Mouse (Mus musculus) ZHBTc4 (cell line): ENCODE measurements around the gene Prorsd1.
"Not testable (repeated sequence)": the region's sequence is repeated elsewhere in the genome, so short reads cannot be mapped to it uniquely, and the experiment has no call there.

Experiments
- DNase-seq: peaks from one replicate; pipeline ENCODE4 v3.0.0-alpha.2; 2011; ENCODE audit warnings: low read depth, low spot score

Prorsd1 gene

DNA sequence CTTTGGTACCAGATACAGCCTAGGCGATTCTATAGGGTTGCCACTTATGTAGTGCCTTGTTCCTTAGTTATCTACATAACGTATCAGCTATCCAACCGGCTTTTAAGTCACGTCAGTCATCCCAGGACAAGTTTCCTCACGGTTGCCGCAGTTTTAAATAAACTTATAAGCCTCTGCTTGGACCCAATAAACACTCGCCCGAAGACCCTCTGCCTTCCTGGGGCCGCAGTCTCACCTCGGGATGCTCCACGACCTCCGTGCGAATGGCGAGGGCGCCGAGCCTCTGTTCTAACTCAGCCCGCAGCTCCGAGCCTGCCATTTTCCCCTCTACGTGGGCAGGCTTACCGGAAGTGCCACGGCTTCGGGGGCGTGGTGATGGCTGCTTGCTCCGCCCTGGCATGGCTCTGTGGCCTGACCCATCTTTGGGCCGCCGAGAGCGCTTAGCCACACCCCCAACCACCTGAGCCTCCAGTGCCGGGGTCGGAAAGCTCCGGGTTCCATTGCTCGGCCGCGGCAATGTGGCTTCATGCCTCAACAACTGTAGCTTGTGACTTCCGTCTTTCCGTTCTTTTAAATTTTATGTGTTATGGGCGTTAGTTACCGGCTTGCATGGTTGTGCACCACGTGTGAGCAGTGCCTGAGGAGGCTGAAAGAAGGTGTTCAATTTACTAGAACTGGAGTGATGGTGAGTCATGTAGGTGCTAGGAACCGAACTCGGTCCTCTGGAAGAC, at the start of gene Prorsd1:
TSS of gene Prorsd1 (minus strand) at position 352 of the 731 bp plus-strand sequence.
- DNase-seq: peak; percentile 98

DNA sequence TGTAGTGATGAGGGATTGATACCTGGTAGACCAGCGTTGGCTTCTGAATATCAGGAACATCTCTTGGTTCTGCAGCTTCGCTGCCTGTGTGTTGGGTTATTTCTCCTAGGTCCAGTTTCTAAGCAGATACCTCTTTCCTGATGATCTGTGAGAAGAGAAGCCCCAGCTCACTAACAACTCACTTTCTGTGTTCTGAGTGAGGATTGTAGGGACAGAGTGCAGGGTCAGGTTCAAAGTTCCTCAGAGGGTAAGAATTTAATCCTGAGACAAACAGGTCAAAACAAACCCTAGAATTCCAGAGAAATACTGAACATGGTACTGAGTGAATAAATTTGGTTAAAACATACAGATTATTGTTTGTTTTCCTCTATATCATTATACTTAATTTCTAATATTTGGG, 48.6 kb upstream of the Prorsd1 start:
- DNase-seq: no peak

DNA sequence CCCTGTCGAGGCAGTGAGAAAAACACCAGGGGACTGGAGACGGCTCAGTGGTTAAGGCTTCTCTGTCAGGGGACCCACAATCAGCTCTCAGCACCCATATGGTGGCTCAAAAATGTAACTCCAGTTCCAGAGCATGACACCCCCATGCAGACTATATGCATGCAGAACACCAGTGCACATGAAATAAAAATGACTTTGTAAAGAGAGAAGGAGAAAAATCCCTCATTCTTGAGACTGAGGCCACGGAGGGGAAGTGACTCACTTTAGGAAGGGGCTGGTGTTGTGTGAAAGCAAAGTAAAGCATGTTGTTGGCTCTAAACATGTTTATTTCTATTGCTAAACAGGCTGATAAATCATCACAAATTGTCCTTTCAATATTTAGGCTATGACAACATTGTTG, 46.2 kb upstream of the Prorsd1 start:
- DNase-seq: no peak

DNA sequence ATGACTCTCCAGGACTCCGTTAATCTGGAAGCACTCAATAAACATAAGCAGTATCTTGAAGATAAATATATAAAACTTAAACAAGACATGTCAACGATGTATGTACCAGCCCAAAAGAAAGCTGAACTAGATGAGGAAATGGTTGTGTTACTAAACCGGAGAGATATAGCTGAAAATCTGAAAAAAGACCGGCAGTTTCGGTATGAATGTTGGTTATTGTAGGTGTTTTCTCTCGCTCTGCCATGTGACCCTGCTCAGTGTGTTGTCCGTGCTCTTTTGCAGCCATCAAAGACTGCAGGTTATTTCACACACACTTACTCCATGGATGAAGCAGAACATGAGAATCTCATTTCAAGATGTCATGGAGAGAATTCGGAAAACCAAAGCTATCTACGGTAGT, 45.6 kb upstream of the Prorsd1 start:
- DNase-seq: no peak

DNA sequence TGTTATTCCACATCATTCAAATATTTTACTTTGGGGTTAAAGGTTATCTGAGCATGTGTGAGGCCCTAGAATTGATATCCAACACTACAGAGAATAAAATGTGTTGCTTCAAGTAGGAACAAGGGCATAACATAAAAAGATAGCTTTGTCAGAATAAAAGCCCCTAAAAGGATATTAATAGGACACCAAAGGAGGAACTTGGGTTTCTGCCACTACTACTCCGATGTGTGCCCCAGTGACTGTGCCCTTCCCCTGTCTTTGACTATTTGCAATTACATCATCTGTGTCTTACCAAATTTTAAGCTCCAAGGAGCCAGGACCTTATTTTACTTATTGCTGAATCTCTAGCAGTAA, 34.6 kb upstream of the Prorsd1 start:
- no peak for DNase-seq

DNA sequence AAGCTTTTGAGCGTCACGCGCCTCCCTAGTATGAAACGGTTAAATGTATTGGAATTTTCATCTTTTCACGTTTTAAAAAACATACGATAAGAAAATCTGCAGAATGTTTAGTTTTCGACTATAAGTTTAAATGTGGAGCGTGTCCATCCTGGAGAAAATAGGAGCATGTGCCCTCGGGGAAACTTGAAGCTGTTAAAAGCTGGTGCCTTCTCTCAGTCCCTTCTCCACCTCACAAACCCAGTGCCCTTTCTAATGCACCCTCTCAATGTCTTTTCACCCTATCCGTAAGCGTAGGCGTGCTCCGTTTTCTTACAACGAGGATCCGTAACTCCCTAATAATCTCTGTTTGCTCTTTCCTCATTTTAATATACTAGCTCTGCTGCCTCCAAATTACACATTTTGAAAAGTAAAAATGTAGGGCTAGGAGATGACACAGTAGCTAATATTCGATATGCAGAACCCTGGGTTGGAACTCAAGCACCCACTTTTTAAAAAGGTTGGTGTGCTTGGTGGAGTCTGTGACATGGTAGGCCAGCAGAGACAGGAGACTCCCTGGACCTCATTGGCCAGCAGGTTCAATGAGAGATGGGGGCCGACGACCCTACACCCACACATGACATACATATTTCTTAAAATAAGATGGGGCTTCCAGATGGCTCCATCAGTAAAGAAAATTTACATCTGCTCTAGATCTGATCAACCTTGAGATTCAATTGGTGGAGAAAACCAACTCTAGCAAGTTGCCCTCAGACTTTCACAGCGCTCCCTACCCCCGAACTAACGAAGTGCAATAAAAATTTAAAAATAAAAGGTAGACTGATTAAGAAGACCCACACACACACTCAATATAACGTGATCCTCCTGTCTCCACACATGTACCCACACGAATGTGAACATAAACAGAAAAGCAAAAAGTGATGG, 33.9 kb upstream of the Prorsd1 start:
- DNase-seq: no peak

DNA sequence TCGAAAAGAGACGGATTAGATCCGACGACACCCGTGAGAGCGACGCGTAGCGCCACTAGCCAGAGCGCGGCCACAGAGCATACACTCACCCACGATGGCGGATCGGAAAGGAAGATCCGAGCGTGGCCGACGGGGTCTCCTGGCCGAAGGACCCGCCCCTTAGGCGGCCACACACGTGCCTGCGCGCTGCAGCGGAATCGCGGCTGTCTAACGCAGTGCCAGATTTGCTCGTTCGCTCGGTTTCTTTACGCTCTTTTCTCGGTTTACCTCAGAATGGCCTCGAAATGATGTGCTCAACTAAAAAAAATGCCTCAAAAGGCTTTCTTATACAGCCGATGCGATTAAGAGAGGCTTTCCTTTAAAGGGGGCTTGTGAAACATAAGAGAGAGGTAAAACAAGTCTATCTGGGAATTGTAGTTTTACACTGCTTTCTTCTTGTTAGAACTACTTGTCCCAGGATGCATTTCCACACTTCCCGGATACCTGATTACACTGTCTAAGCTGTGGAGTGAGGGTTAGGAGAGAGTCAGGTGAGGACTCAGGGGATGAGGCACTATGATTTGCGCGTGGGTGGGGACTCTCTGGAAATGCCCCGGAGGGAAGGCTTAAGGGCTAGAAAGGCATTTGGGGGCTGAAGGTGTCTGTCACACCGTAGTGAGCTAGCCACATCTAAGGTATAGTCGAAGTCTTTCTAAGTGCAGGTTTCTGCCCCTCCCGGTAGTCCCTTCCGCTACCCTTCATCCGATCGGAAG, 33.1 kb upstream of the Prorsd1 start, which contains the start of the genes Clhc1 and Rps27a:
TSS of gene Clhc1 (plus strand) at position 199 of the 752 bp plus-strand sequence.
TSS of gene Rps27a (minus strand) at position 358 of the 752 bp plus-strand sequence.
- peak; percentile 93 for DNase-seq

DNA sequence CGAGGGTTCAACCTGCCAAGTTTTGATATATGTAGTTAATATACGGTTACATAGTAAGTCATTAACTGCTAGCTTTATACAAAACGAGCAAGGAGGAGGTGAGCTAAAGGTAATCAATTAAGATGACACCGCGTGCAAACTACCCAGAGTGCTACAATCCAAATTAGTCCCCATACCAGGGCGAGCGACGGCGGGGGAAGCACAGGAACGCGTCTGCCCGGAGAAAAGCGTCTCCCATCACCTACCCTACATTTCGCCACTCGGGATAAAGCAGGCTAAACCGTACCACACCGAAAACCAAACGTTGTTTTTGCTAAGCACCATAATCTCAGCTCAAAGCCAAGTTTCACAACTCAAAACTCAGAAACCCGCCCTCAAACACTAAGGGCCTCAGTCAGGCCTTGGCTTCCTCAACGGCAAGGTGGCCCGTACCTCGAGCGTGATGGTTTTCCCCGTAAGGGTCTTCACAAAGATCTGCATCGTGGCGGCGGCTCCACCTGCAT, 32.5 kb upstream of the Prorsd1 start:
- no peak for DNase-seq

DNA sequence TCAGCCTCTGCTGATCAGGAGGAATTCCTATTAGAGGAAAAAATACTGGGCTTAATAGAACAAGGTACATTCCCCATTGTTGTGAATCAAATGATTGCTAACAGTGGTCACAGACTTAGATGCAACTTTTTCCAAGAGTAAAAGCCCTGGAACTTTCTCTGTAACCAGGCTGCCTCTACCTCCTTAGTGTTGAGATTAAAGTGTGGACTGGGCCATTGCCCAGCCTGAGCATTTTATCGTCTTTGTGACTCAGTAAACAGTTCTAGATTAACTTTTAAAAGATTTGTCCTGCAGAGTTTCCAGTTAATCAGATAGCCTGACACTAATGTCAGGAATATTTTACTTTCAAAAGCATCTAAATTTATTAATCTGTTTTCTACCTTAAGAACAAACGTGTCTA, 31.9 kb upstream of the Prorsd1 start:
- no peak for DNase-seq

DNA sequence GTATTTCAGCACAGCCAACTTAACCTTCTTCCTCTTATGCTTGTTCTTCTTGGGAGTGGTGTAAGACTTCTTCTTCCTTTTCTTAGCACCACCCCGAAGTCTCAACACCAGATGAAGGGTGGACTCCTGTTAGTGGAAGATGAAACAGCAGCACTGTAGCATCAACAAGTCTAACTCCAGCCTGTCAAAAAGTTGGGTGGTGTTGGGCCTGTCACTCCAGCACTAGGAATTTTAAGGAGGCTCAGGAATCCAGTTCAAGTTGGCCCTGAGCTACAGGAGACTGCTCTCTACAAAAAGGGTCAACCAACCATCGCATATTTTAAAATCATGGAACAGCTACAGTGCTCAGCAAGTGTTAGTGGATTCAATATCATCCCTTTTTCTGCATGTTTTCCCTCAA, 31.5 kb upstream of the Prorsd1 start:
- DNase-seq: peak; percentile 51

DNA sequence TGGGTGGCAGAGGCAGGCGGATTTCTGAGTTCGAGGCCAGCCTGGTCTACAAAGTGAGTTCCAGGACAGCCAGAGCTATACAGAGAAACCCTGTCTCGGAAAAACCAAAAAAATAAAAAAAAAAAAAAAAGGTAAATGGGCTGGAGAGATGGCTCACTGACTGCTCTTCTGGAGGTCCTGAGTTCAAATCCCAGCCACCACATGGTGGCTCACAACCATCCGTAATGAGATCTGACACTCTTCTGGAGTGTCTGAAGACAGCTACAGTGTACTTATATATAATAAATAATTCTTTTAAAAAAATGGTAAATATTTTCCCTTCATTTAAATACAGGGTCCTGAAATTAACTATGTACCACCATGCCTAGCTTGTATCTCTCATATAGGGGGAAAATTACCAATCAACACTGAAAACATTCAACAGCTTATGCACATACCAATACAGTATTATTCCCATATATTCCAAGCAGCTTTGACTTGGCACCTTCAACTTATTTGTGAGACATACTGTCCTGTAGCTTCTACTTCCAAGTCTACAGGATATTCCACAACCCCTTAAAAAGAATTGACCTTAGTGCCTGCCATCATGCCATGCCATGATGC, 30.4 kb upstream of the Prorsd1 start:
- DNase-seq: not testable (repeated sequence)

DNA sequence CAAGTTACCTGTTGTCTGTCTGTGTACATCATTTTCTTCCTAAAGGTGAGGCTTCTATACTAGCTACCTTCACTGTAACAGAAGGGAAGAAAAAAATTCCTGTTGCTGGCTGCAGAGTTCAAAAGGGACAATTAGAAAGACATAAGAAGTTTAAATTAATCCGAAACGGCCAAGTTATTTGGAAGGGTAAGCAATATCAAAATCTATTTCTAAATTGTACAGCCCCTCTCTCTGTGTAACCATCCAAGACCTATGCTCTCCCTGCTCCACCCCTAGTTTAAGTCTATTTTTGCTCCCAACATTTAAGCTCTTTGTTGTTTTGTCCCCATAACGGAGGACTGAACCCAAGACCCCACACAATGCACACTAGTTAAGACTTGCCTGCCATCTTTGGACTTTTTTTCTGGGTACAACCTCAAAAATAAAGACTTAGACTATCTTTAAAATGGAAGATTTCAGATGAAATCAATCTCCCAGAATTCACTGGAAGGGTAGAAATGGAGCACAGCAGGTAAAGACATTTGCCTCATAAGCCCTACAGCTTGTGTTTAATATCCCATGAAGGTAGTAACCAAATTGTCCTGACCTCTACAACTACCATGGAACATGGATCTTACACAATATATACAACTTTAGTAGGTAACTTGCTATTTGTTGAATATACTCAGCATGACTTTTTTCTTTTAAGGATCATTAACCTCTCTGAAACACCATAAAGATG, 29.6 kb upstream of the Prorsd1 start:
- no peak for DNase-seq

DNA sequence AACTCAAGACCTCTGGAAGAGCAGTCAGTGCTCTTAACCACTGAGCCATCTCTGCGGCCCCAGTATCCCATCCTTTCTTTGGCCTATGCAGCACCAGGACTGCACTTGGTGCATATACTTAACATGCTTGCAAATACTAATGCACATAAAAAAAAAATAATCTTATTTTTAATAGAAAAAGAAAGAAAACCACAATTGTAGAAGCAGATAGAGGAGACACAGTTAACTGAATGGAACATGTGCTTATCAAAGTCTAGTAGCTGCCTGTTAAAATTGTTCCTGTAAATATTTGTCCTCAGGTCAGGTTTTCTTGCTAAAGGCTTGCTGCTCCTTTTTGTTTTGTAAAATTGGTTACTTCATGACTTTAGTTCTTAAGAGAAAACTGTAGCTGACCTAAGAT, 23.4 kb upstream of the Prorsd1 start:
- DNase-seq: no peak

DNA sequence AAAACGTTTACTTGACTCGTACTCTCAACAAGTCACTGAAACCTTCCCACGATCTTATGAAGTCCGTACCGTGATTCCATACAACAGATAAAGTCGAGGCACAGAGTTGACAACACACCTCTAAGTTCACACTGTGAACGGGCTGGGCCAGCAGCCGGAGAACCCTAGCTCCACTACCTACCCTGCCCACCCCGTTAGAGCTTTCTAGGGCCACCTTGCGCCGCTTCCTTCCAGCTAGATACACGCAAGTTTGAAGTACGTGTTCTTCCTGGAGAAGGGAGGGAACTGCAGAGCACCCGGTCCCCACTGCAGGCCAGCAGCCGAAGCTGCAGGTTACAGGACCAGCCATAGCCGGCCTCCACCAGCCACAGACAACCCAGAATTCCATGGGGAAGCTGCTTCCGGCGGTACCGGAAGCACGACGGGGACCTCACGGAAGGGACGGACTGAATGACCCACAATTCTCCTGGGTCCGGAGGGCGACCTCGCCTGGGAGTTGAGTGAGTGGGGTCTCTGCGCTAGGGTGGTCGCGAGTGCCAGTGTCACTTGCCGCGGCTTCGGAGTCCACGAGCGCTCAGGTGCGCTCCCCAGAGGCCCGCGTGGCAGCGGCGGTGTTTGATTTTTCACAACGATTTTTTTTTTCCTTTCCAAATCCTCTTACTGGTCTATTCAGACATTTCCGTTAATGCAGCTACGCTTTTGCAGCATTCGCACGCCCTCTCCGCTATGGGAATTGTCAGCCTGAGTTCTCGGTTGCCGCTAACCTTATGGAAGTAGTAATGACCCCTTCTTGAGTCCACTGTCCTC, 11.4 kb upstream of the Prorsd1 start, which contains the start of gene Mtif2:
TSS of gene Mtif2 (plus strand) at position 421 of the 807 bp plus-strand sequence.
- peak; percentile 96 for DNase-seq

DNA sequence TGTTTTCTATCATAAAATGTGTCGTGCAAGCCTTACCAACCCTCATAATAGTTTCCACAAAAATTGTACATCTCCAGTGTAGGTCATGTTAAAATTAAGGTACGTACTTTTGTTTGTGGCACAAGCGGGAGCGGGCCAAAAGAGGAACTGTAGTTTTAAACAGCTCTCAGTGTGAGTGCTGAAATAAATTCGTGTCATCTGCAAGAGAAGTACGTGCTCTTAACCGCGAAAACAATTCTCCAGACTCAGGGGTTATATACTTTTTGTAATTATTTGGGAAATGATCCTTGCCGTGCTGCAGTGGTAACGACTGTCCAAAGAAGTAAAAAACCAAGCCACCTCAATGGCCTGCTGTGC, 530 bp downstream of the Prorsd1 start:
- peak; percentile 10 for DNase-seq

DNA sequence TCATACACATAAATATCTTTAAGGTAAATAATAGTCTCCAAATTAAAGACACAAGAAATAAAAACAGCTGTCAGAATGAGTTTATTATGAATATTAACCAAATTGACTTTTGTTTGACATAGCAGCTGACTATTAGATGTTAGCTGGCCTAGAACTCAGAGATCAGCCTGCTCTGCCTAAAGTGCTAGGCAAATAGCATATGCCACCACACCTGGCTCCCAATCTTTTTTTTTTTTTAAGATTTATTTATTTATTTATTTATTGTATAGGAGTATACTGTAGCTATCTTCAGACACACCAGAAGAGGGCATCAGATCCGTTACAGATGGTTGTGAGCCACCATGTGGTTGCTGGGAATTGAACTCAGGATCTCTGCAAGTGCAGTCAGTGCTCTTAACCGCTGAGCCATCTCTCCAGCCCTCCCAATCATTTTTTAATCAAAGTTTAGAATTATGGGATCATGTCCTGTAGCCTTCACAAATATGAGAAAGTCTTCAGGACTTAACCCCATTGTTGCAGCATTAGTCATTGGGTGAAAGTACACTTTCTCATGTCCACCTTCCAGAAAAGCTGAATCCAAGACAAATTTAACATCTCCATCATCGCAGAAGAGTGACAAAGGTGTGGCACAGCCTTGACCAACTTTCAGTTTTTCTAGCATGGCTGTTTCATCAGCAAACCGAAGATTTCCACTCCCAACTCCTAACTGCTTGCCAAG, 1.9 kb downstream of the Prorsd1 start:
- DNase-seq: no peak

DNA sequence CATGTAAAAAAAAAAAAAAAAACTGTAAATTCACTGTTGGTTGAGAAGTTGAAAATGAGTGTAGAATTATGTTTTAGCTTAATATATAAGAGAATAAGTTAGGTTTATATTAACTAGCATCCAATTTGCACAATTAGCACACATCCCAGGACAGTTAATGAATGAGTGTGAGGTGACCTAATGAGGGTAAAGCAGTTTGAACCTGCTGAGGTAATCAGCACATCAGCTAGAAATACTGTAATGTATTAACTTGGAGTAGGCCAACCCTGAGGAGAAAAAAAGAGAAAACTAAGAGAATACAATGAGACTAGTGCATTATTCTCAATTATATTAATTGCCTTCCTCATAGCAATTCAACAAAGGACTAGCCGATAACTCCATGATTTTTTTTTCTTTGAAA, 5.4 kb downstream of the Prorsd1 start:
- no peak for DNase-seq

DNA sequence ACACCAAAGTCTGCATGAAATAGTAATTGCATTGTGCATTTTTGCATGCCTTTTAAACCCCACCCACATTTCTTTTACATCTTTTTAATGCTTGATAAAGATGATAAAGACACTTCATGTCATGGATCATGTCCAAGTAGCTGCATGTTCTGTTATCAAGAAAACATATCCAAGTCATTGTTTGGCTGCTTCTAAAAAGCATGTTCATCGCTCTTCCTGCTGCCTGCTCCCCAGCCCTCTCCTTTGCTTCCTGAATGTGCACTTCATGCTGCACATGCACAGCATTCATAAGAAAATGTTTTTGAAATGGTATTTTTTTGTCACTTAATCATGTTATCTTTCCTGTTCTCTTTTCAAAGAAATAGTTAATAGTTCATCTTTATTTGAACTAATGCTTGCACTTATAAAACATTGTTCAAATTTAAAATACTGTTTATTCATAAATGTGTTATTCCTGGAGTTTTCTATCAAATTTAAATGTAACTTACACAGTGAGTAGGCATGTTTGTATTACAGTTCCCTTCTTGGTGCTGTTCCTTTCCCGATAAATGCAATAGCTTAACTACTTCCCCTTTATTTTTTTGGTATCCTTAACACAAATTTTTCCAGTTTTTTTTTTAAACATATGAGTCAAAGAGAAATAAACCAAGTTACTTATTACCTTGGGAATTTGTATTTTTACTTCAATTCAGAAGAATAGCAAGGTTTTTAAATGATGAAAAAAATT, 9.8 kb downstream of the Prorsd1 start:
- no peak for DNase-seq
